Comparison of ENCODE assay signal across 9 mouse cellular contexts in the genomic region with DNA sequence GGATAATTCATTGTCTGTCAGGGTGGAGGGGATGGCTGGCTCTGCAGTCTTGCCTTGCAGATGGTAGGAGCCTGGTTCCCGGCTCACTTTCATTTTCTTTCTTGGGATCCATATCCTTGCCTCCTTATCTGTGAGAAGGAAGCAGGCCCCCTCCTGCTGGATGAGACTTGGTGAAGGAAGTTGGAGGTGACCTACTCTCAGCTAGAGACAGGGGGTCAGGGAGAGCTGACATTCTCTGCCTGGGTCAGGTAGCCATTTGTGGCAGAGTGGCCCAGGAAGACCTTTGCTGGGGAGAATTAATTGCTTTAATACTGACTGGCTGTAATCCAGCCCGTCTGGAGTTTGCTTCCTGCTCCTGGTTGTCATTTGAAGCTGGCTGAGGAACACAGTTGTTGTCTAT.
DNase-seq lines count a peak whose midpoint lies in the region; ATAC-seq and TF ChIP-seq lines count a peak whose summit lies in the region.
"Had no signal": no experiment of that assay in that cellular context is flagged by ENCODE, and none has a peak within 500 bp of the region (broad histone marks: within the 10 kb centered on the region; RNA-seq: fewer than 3 reads in every experiment).

No protein-coding gene starts in this region.

- H3K27me3 ChIP-seq in heart, embryonic 10.5 days (ENCODE audit: insufficient read depth, poor library complexity, severe bottlenecking): no peaks in the 10 kb centered on the region
- no peaks in the 10 kb centered on the region for H3K27me3 ChIP-seq in spleen, adult 2 months (ENCODE audit: control insufficient read depth, insufficient read depth, low read length)
- no peaks in the 10 kb centered on the region for H3K27me3 ChIP-seq in intestine, postnatal 0 days (replicated peaks; ENCODE audit: control insufficient read depth, insufficient read depth, low read length)
- H3K27me3 ChIP-seq in stomach, postnatal 0 days (ENCODE audit: control insufficient read depth, insufficient read depth, low read length): no peaks in the 10 kb centered on the region
- H3K27me3 ChIP-seq: neural tube, embryonic 13.5 days had no signal

- no peaks in the 10 kb centered on the region for H3K9me3 ChIP-seq in heart, embryonic 10.5 days
- H3K9me3 ChIP-seq in intestine, postnatal 0 days (ENCODE audit: control insufficient read depth): no peaks in the 10 kb centered on the region
- no peaks in the 10 kb centered on the region for H3K9me3 ChIP-seq in stomach, postnatal 0 days (ENCODE audit: control insufficient read depth, low read length)
- H3K9me3 ChIP-seq: neural tube, embryonic 13.5 days had no signal

- no peak for TF ChIP-seq CTCF in spleen, adult 2 months (IDR thresholded peaks at IDR 0.05; ENCODE audit: extremely low read depth, insufficient read depth, insufficient read length, insufficient replicate concordance)
- TF ChIP-seq CTCF in intestine, postnatal 0 days (IDR thresholded peaks at IDR 0.05; ENCODE audit: low read depth): no peak
- TF ChIP-seq CTCF in stomach, postnatal 0 days (IDR thresholded peaks at IDR 0.05; ENCODE audit: low read depth): no peak

- H3K36me3 ChIP-seq in heart, embryonic 10.5 days: no peaks in the 10 kb centered on the region
- no peaks in the 10 kb centered on the region for H3K36me3 ChIP-seq in spleen, adult 2 months (ENCODE audit: control insufficient read depth, insufficient read depth, low read length)
- H3K36me3 ChIP-seq in intestine, postnatal 0 days (ENCODE audit: control insufficient read depth, insufficient read depth): no peaks in the 10 kb centered on the region
- H3K36me3 ChIP-seq in stomach, postnatal 0 days (ENCODE audit: control insufficient read depth, insufficient read depth, low read length): no peaks in the 10 kb centered on the region
- H3K36me3 ChIP-seq: neural tube, embryonic 13.5 days had no signal

- peak overlapping the region; percentile 15; the same call in 1 of the 2 replicates for H3K4me3 ChIP-seq in heart, embryonic 10.5 days
- H3K4me3 ChIP-seq in spleen, adult 2 months (ENCODE audit: extremely low read depth, insufficient read depth, insufficient read length): no peak overlapping the region
- no peak overlapping the region for H3K4me3 ChIP-seq in intestine, postnatal 0 days (ENCODE audit: low read depth, low read length)
- no peak overlapping the region for H3K4me3 ChIP-seq in stomach, postnatal 0 days (ENCODE audit: low read depth, low read length)
- H3K4me3 ChIP-seq: neural tube, embryonic 13.5 days had no signal

- DNase-seq in heart, embryonic 10.5 days (ENCODE audit: low spot score): no peak
- no peak for DNase-seq in heart, adult 8-10 months (ENCODE audit: low spot score)
- DNase-seq in spleen, adult 2 months (ENCODE audit: low read depth in 1 of 2, low spot score in 2 of 2): no peak
- no peak for DNase-seq in spleen, adult 12 weeks (ENCODE audit: low spot score)
- DNase-seq in stomach, postnatal 0 days (ENCODE audit: low spot score): no peak
- DNase-seq in layer of hippocampus, adult 9-11 months: no peak
- no peak for DNase-seq in frontal cortex, postnatal 36 days (ENCODE audit: low spot score in 2 of 2)

- H3K9ac ChIP-seq in intestine, postnatal 0 days (ENCODE audit: low read depth, low read length): no peak overlapping the region
- no peak overlapping the region for H3K9ac ChIP-seq in stomach, postnatal 0 days (ENCODE audit: low read length)
- H3K9ac ChIP-seq: neural tube, embryonic 13.5 days had no signal

- ATAC-seq in intestine, postnatal 0 days: no peak
- ATAC-seq in stomach, postnatal 0 days (ENCODE audit: low FRiP score, low TSS enrichment): no peak

- H3K27ac ChIP-seq in heart, embryonic 10.5 days: peak overlapping the region; percentile 67
- H3K27ac ChIP-seq in spleen, adult 2 months (ENCODE audit: insufficient read depth, low read length): peak overlapping the region; percentile 34
- H3K27ac ChIP-seq in intestine, postnatal 0 days (ENCODE audit: low read depth, low read length): no peak overlapping the region
- H3K27ac ChIP-seq in stomach, postnatal 0 days (replicated peaks): no peak overlapping the region; the same call in 1 of the 2 replicates
- H3K27ac ChIP-seq: neural tube, embryonic 13.5 days had no signal

- no peak for TF ChIP-seq EP300 in stomach, postnatal 0 days (optimal IDR thresholded peaks at IDR 0.05)

- TF ChIP-seq POLR2A in spleen, adult 2 months (IDR thresholded peaks at IDR 0.05; ENCODE audit: low read depth, low read length): no peak

- H3K4me1 ChIP-seq in heart, embryonic 10.5 days: peaks cover 50% of the 10 kb centered on the region
- peaks cover 38% of the 10 kb centered on the region; the same call in 1 of the 2 replicates for H3K4me1 ChIP-seq in spleen, adult 2 months (ENCODE audit: control insufficient read depth, insufficient read depth, insufficient read length)
- H3K4me1 ChIP-seq in intestine, postnatal 0 days (replicated peaks; ENCODE audit: control insufficient read depth, insufficient read depth, low read length): no peaks in the 10 kb centered on the region; the same call in 1 of the 2 replicates
- peaks cover 9% of the 10 kb centered on the region; the same call in 1 of the 2 replicates for H3K4me1 ChIP-seq in stomach, postnatal 0 days (replicated peaks; ENCODE audit: control insufficient read depth, insufficient read depth)

- 26% methylated on average over 2 of the region's 2 CpGs for WGBS in heart, embryonic 10.5 days
- 78% methylated on average over 2 of the region's 2 CpGs for WGBS in spleen, adult 2 months
- 24% methylated on average over 2 of the region's 2 CpGs for WGBS in intestine, postnatal 0 days
- WGBS in stomach, postnatal 0 days: 34% methylated on average over 2 of the region's 2 CpGs

- H3K4me2 ChIP-seq in intestine, postnatal 0 days (replicated peaks; ENCODE audit: low read depth): peak overlapping the region; percentile 13; the same call in 1 of the 2 replicates
- 0 out of 2 replicates have a peak overlapping the region, but pooled peaks have one; percentile 3 for H3K4me2 ChIP-seq in stomach, postnatal 0 days (replicated peaks; ENCODE audit: low read depth)
- H3K4me2 ChIP-seq: neural tube, embryonic 13.5 days had no signal

Comparison
In these comparisons a context has a peak if more than half of its experiments do, and no peak if none do; other contexts are left out.
1. H3K27ac ChIP-seq: peak in heart, embryonic 10.5 days (single experiment) and spleen, adult 2 months (single experiment); none in intestine, postnatal 0 days (single experiment) and stomach, postnatal 0 days (single experiment).